Mouse (Mus musculus) layer of hippocampus, adult 9-11 months (tissue): ENCODE results near the gene Smco1.
"Not testable (repeated sequence)": the region's sequence is repeated elsewhere in the genome, so short reads cannot be mapped to it uniquely, and the experiment has no call there.

Source experiments
- DNase-seq: peaks from one replicate; pipeline ENCODE4 v3.0.0; 2022

Smco1 gene

DNA sequence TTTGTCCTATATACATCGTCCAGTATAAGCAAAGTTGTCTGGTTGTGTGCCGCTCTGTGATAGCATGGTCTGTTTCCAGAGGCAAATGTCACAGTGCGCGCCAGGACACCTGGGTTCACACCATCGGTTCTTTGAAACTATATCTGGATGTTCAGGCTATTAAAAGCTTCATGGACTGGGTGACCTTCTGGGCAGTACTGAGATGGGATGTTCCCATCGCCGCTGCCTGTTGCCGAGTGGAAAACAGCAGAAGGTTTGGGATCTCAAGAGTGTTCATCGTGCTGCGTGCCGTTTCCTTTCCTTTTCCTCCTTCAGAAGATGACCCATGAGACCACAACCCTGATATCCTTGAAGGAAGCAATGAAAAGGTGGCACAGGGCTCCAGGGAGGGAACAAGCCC, at the start of gene Smco1:
Gene Smco1 (plus strand): TSS at position 178 of the 400 bp plus-strand sequence.
- no peak for DNase-seq

DNA sequence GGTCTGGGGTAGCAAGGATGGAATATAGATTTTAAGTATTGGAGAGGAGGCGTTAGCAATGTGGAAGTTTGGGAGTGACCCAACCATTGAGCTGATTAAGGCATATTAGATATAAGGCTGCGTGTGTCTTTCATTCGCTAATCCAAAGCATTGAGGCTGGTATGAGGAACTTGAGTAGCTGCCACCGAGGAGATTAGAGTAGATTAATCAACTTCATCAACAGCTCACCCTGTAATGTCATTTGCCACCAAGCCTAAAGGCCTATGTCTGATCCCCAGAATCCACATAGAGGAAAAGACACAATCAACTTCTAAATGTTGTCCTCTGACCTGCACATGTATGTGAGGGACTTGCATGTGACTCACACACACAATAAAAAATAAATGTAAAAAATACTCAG, 49.5 kb upstream of the Smco1 start:
- no peak for DNase-seq

DNA sequence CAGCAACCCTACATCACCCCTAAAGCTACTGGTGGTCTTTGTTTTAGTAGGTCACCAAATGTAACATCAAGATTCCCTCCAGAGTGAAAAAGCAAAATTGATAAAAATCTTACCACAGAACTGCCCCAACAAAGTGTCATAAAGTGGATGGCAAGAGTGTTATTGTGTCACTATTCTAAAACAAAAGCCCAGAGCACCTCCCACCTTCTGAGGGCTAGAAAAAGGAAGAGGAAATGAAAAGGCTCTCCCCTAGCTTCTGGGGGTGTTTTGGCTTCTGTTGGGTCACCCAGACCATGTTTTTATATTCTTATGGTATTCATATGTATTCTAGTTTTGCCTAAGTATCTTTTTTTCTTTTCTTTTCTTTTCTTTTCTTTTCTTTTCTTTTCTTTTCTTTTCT, 48.9 kb upstream of the Smco1 start:
- DNase-seq, result no peak

DNA sequence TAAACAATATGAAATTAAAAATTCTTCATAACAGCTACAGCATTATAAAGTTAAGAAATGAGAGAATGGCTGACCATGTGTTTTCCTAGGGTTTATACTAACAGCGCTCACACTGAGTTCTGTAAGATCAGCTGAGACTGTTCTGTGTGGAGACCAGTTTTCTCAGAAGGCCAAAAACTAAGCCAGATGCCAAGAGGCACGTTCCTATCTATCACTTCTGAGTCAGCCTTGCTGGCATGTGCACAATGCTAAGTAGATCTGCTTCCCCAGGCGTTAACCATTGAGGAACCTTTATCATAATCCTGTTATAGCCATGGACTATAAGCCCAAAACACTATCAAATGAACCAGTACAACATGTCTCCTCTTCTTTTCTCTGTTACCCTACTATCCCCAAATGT, 39.2 kb upstream of the Smco1 start:
- DNase-seq, result not testable (repeated sequence)

DNA sequence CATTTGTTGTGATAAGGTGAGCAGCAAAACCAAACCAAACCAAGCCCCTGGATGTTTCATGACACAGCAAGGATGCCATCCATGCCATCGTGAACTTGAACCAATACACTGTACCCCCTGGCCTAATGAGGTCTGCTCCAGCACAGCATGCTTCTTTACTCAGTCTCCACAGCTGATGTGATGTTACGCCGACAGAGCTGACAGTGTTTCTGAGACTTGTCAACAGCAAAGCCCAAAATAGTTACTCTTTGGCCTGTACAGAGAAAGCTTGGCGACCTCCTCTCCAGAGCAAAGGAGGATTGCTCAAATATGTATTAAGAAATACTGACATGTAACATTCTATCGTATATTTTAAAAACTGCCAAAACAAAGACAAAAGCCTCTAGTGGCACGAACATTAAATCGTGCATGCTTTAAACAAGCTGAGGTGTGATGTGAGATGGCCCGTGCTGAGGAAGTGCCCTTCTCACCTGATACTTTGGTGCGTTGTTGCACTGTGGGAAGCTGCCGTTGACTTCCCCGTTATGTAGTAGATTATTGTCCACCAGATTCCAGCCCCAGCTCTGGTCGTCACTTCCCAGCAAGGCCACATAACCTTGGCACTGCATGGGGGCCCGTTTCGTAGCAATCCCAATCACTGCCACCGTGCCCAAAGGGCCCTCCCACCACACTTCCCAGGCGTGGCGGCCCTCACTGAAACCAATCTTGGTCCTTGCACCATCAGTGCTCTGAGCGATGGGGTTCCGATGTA, 33.2 kb upstream of the Smco1 start:
- DNase-seq, result no peak

DNA sequence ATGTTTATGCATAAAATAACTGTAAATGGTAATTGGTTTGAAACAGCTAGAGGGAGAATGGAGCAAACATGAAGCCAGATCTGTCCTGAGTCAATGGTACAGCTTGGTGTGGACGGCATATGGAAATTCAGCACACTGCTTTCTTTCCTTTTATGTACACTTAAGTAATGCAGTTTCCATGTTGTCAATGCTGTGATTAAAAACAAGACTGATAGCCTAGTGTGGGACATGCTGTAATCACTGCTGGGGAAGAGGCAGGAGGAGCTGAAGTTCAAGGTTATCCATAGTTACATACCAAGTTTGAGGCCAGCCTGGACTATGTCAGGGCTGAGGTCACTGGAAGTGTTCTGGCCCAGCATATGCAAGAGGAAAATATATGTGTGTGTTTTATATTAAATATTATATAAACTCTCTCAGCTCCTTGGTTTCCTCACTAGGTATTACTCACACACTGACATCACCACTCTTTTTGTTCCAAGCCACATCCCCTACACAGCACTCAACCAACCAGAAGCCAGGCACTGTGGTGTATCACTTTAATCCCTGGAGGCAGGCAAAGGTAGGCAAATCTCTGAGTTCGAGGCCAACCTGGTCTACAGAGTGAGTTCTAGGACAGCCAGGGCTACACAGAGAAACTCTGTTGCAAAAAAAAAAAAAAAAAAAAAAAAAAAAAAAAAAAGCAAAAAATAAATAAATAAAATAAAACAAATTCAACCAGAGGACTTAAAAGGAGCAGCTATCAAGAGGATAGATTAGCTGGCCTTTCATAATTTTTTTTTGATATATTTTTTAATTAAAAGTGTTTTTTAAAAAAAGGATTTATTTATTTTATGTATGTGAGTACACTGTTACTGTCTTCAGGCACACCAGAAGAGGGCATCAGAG, 31.6 kb upstream of the Smco1 start:
- DNase-seq, result no peak

DNA sequence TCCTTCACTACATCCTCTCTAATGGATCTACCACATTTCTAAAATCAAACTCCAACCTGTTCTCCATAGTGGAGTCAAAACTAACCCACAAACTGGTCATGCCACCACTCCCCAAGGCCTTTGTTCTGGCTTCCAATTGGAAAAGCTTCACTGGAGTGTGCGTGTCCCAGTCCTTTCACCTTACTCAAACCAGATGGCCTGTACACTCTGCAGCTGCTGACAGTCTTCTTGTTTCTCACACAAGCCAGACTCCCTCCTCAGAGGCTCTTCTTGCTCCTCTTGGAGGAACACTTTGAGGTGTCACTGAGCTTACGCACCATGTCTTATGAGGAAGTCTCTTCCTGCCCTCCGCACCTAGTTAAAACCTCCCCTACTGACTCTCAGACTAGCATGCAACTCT, 27.4 kb upstream of the Smco1 start:
- no peak for DNase-seq

DNA sequence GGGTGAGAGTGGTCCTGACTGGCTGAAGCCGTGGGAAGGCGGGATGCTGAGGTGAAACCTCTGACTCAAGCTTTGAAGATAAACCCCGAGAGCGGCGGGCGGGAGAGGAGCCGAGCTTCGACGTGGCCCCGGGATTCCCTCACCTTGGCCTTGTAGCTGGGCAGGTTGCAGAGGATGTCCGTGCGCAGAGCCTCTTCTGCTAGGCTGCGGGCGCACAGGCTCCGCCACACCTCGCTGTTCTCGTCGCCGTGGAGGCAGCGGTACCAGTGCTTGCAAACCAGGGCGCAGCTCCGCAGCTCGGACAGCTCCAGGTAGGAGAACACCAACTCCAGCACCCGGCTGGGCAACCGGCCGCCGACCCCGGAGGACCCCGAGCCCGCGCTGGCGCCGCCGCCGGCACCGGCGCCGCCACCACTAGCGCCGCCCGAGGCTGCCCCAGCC, 24.9 kb upstream of the Smco1 start:
- peak; percentile 41 for DNase-seq

DNA sequence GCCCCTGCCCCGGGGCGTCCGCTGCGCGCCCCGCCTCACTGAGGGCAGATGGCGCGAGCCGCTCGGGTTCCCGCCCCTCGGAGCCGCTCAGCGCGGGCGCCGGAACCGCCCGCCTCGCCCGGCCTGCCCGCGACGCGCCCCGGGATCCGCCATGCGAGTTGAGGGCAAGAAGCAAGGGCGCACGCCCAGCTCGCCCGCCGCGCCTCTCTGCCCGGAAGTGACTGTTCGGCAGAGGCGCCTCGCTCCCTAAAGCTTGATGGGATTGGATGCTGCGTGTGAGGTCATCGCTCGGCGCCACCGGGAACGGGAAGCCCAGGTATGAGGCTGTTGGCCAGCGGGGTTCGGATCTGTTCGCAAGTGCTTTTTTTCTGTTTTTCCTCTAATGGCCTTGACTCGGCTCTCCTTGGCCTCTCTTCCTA, 24.3 kb upstream of the Smco1 start, which contains the start of the genes Fbxo45 and Wdr53:
Gene Fbxo45 (minus strand): TSS at position 207 of the 419 bp plus-strand sequence.
Gene Wdr53 (plus strand): TSS at position 276 of the 419 bp plus-strand sequence.
- DNase-seq, result peak; percentile 98

DNA sequence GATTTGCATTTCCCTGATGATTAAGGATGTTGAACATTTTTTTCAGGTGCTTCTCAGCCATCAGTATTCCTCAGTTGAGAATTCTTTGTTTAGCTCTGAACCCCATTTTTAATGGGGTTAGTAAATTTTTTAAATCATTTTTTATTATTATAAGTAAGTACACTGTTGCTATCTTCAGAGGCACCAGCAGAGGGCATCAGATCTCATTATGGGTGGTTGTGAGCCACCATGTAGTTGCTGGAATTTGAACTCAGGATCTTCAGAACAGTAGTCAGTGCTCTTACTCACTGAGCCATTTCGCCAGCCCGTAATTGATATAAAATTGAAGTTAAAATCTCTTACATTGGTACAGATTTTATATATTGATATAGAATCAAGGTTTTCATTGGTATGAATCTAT, 7.0 kb upstream of the Smco1 start:
- DNase-seq, result not testable (repeated sequence)

DNA sequence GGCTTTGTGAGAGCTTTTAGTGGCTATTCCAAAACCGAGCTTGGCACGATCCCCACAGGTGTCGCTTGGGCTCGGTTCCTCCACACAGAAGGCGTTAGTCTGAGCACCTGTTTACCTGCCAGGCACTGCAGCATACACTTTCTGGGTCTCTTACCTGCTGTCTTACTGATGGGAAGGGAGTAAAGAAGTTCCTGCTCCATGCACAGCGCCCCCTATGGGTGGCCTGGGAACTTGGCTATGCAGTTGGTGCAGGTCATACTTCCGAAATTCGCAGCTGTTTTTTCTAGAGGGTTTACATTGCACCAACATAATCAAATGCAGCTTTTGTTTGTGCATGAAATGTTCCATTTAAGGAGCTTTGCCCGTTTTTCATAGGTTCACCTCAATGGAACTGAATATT, 2.1 kb downstream of the Smco1 start:
- DNase-seq, result no peak

DNA sequence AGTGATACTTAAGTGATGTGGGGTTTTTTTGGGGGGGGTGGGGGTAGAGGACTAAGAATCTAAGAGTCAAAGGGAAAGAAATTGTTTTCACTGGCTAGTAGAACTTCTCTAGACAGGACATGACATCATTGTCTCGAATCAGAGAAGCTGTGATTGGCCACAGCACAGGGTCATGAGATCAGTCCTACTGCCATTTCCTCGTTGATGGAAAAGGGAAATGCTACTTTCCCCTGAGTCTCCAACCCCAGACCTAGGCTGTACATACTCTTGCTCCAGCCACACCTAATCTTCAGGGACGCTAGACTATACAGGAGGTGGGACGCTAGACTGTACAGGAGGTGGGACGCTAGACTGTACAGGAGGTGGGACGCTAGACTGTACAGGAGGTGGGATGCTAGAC, 3.8 kb downstream of the Smco1 start:
- no peak for DNase-seq

DNA sequence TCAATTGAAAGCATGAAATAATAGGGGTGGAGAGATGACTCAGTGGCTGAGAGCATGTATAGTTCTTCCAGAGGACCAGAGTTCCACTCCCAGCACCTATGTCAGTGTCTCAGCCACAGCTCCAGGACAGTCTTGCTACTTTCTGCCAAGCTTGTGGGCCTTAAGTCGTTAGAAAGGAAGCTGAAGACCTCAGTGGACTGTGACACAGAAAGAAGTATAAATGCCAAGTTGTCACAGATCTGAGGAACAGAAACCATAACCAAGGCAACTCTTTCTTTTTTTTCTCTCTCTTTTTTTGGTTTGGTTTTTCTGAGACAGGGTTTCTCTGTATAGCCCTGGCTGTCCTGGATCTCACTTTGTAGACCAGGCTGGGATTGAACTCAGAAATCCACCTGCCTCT, 4.6 kb downstream of the Smco1 start:
- DNase-seq, result no peak

DNA sequence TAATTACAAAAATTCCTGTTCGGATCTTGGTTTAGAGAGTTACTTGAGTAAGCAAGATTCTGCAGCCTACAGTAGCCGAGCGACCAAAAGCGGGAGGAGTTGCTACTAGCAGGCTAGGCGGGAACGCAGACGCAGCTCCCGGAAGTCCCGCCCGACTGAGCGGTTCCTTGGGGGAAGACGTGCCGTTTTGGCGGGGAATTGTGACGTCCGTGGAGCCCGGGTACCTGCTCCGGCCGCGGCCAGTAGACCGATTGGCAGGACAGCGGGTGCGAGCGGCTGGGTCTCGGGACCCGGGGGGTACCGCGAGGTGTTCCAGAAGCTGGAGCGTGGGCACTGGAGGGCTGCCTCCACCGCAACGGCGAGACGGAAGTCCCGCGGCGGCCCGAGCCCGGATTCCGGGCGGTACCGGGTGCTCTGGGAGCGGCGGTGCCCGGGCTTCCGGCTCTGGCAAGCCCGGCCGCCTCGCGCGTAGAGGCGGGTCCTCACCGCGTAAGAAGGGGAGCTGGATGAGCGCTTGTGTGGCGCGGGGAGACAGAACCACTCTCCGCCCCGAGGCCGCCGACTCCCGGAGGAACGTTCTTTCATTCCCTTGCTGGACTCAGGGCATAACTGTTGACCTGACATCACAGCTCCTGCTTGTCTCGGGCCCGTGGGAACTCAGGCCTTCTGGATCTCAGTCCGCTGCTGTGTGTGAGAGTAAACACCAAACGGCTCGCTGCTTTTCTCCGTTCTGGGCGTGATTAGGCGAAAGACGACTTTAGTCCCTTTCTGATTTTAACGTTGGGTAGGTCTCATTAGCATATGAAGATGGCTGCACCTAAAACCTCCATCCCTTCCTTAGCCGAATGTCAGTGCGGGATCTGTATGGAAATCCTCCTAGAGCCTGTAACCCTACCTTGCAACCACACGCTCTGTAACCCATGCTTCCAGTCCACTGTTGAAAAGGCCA, 6.3 kb downstream of the Smco1 start, which contains the start of gene Rnf168:
Gene Rnf168 (plus strand): TSS at position 152 of the 949 bp plus-strand sequence.
- peak; percentile 90 for DNase-seq

DNA sequence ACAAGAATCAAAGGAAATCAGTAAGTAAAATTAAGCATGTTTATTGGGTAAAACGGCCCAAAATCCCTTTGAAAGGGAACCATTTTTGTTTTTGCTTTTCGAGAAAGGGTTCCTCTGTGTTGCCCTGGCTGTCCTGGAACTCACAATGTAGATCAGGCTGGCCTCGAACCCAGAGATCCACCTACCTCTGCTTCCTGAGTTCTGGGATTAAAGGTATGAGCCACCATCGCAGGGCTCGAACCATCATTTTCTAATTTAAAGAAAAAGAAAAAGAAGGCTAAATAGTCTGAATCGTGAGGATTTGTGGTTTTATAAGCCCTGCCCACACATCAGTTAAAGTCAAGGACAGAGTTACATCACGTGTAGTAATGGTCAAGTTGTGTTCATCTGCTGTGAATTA, 7.1 kb downstream of the Smco1 start:
- no peak for DNase-seq

DNA sequence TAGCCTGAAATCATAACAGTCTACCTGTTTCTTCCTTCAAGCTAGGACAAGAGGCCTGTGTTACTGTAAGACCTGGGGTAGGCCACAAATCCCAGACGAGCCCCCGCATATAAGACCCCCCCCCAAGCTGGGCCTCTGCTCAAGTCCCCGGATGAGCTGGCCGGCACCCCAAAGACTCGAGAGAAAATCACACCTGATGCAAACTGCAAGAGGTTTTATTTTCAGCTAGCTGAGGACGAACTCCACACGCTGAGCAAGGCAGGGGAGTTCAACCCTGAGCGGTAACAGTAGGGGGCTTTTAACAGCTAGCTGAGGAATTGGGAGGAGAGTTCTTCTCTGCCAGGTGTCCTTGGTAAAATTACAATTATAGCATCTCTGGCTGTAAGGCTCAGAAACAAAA, 8.9 kb downstream of the Smco1 start:
- DNase-seq, result no peak

DNA sequence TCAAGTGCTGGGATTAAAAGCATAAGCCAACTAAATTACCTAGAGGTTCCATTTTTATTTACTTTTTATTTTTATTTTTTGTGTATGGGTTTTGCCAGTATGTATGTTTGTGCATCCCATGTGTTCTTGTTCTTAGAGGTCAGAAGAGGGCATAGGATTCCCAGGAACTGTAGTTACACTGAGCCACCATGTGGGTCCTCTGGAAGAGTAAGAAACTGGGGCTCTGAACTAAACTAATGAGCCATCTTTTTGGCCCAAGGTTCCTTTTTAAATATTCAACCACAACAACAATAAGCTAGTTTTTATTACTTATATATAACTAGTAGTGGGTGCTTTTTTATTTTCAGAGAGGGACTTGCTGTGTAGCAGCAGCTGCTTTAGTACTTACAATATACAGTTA, 11.3 kb downstream of the Smco1 start:
- no peak for DNase-seq

DNA sequence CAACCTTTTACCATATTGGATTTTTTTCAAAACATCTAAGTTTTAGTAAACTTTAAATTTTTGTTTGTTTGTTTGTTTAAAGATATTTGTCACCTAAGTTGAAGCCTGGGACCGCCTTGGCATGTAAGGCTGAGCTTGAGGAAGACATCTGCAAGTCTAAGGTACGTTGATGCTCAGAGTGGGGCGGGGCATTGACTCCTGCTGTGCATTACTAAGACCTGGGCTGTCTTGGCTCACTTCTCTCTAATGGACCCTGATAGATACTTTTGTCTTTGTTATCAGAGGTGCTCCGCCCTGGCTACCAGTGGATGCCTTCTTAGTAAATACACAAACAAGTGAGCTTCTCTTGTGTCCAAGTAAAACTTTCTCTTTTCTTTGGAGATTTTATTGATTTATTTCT, 20.6 kb downstream of the Smco1 start:
- no peak for DNase-seq

DNA sequence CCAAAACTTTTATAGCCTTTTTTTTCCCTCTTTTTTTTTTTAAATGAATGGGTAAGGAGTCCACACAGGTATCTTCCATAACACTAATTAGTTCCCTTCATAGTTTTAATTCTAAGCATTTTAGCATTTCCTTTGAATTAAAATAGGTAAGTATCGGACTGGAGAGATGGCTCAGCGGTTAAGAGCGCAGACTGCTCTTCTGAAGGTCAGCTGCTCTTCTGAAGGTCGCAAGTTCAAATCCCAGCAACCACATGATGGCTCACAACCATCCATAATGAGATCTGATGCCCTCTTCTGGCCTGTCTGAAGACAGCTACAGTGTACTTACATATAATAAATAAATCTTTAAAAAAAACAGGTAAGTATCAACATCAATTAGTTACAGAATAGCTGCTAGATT, 28.3 kb downstream of the Smco1 start:
- not testable (repeated sequence) for DNase-seq

DNA sequence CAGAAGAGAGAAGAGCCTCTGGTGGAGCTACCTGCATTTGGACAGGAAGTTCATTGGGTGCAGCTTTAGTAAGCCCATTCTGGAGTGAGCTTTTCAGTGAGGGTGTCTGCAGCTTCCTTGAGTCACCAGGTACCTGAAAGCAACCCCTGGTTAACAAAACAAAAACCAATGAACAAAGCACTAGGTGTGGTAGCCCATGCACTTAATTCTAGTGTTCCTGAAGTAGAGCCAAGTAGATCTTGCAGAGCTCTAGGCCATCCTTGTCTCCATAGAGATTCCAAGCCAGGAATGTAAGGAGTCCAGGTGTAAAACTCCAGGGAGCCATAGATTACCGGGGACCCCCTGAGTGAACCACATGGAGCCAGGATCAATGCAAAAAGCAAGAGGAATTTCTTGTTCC, 31.8 kb downstream of the Smco1 start:
- no peak for DNase-seq

DNA sequence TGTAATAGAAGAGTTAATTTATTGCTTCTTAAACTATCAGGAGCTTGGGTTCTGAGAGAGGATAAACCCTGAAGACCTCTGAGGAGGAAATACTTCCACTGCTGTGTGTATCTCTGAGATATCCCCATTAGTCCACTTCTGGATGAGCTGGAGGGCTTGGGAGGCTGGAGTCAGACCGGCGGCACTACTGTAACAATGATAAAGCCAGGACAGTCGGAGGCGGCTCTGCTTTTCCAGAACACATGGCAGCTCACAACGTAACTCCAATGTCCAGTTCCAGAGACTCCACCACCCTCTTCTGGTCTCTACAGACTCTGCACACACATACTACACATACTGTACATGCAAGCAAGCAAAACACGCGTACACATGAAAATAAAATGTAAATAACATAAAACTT, 32.6 kb downstream of the Smco1 start:
- DNase-seq, result no peak

DNA sequence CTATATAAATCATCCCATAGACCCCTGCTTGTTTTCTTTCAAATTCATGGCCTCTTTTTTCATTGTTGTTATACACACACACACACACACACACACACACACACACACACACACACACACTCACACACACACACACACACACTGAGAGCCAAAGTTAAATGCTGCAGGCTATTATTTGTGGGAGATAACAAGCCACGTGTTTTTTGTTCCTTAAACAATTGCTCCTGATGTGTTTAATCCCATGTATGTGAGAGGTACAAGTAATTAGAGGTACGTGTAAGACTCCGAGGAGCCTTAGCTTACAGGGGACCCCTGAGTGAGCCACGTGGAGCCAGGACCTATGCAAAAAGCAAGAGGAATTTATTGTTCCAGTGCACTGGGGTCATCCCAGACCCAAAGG, 40.7 kb downstream of the Smco1 start:
- no peak for DNase-seq

DNA sequence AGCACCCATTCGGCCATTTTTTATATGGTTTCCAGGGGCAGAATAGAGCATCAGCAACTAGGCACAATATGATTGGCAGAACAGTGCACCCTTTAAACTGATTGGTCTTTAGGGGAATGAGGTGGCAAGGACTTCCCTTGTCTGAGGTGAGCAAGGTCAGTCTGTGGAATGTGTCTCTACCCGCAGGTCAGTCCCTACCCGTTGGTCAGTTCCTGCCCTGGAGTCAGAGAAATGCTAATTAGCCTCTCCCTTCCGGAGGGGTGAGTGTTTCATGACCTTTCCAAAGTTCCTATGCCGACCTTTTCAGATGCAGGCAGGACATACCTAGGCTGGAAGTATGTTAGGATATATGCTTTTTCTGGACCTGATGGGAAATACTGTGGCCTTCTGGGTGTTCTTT, 41.1 kb downstream of the Smco1 start:
- no peak for DNase-seq
